Mouse (Mus musculus) kidney, postnatal 25 days (tissue): Measurements from ENCODE around the gene Gfer.

Experiments
- DNase-seq, 2 experiments: peaks; one replicate each; pipeline ENCODE4 v3.0.0; 2021; ENCODE audit warnings: mixed read lengths in 2 of 2

The Gfer gene

GRCm38 (mm10) chr17:24696011-24696697, at the start of gene Gfer, which contains the start of gene Noxo1:
TSS of gene Gfer (minus strand) at chr17:24696156.
TSS of gene Noxo1 (plus strand) at chr17:24696234.
- DNase-seq: peak; percentile 88 to 95

GRCm38 (mm10) chr17:24744381-24744780, 48.4 kb upstream of the Gfer start:
- no peak for DNase-seq

- no peak for DNase-seq
These were observed 47.9 kb upstream of the Gfer start for GRCm38 (mm10) chr17:24743896-24744295.

GRCm38 (mm10) chr17:24742307-24742706, 46.4 kb upstream of the Gfer start:
- no peak for DNase-seq

GRCm38 (mm10) chr17:24739926-24740325, 44.0 kb upstream of the Gfer start:
- no peak for DNase-seq

GRCm38 (mm10) chr17:24738238-24738637, 42.3 kb upstream of the Gfer start:
- DNase-seq: peak; percentile 74 to 83

GRCm38 (mm10) chr17:24737135-24737810, 41.3 kb upstream of the Gfer start:
- DNase-seq: peak; percentile 40 to 69

- peak; percentile 98 to 99 for DNase-seq
These were observed 40.5 kb upstream of the Gfer start, which contains the start of gene Msrb1 for GRCm38 (mm10) chr17:24736330-24737051. TSS of gene Msrb1 (plus strand) at chr17:24736642.

- DNase-seq: no peak
These were observed 39.5 kb upstream of the Gfer start for GRCm38 (mm10) chr17:24735446-24735845.

GRCm38 (mm10) chr17:24734513-24734912, 38.6 kb upstream of the Gfer start:
- DNase-seq: no peak

GRCm38 (mm10) chr17:24733434-24734050, 37.6 kb upstream of the Gfer start:
- DNase-seq: no peak

- peak in 1 of 2 experiments; percentile 65 for DNase-seq
These were observed 36.4 kb upstream of the Gfer start for GRCm38 (mm10) chr17:24732233-24732935.

GRCm38 (mm10) chr17:24730787-24731186, 34.8 kb upstream of the Gfer start:
- no peak for DNase-seq

- DNase-seq: no peak
These were observed 33.1 kb upstream of the Gfer start for GRCm38 (mm10) chr17:24729067-24729466.

- no peak for DNase-seq
These were observed 32.2 kb upstream of the Gfer start for GRCm38 (mm10) chr17:24728184-24728583.

- DNase-seq: no peak
These were observed 31.7 kb upstream of the Gfer start, which contains the start of gene Rpl3l for GRCm38 (mm10) chr17:24727618-24728017. TSS of gene Rpl3l (plus strand) at chr17:24727820.

- no peak for DNase-seq
These were observed 29.9 kb upstream of the Gfer start for GRCm38 (mm10) chr17:24725637-24726390.

GRCm38 (mm10) chr17:24724184-24724583, 28.2 kb upstream of the Gfer start, which contains the start of gene Ndufb10:
TSS of gene Ndufb10 (minus strand) at chr17:24724478.
- peak; percentile 96 to 99 for DNase-seq

GRCm38 (mm10) chr17:24723881-24724180, 27.9 kb upstream of the Gfer start:
- DNase-seq: no peak

- DNase-seq: no peak
These were observed 27.3 kb upstream of the Gfer start for GRCm38 (mm10) chr17:24723122-24723880.
